Mouse (Mus musculus): ENCODE results near the gene Cmc2. TPM values are rescaled to one million over a fixed set of nuclear protein-coding genes. Genes with fewer than 3 reads are reported as not detected.
A peak's percentile ranks its signal among the peaks of the same experiment; 100 is the strongest.

The Cmc2 gene
- polyA plus RNA-seq, 1 experiment, result 37.1 TPM

- Histone ChIP-seq H3K4me2 (ENCODE audit: low read depth) (no peak overlapping the region), H3K79me2 (ENCODE audit: control insufficient read depth, insufficient read depth) (no peaks in the 10 kb centered on the region), H3K27me3 (ENCODE audit: control insufficient read depth, insufficient read depth, insufficient read length) (no peaks in the 10 kb centered on the region), H3K4me3 (no peak overlapping the region), H3K36me3 (ENCODE audit: control insufficient read depth, insufficient read depth) (no peaks in the 10 kb centered on the region), H3ac (ENCODE audit: control insufficient read depth, insufficient read length) (no peak overlapping the region)
- TF ChIP-seq MAX (IDR thresholded peaks at IDR 0.05; ENCODE audit: low read depth), result no peak
- no peak for TF ChIP-seq MYOG (IDR thresholded peaks at IDR 0.05; ENCODE audit: control insufficient read depth in 1 of 3, insufficient read depth in 1 of 3, insufficient read length in 2 of 3, low read depth in 2 of 3)
- no peak for TF ChIP-seq TCF3 (IDR thresholded peaks at IDR 0.05; ENCODE audit: insufficient read length, low read depth)
- no peak for TF ChIP-seq SRF (IDR thresholded peaks at IDR 0.05; ENCODE audit: control insufficient read depth, insufficient read length, low read depth)
- no peak for TF ChIP-seq POLR2AphosphoS2 (IDR thresholded peaks at IDR 0.05; ENCODE audit: insufficient read length, low read depth)
These were observed 24.1 kb upstream of the Cmc2 start for GRCm38 (mm10) chr8:116945169-116945910.

GRCm38 (mm10) chr8:116944385-116944696 lies 23.1 kb upstream of the Cmc2 start:
- H3K79me2 ChIP-seq (ENCODE audit: control insufficient read depth, insufficient read depth), result no peaks in the 10 kb centered on the region
- TF ChIP-seq E2F4 (IDR thresholded peaks at IDR 0.05; ENCODE audit: insufficient read depth) (no peak), MYOD1 (IDR thresholded peaks at IDR 0.05; ENCODE audit: control insufficient read depth in 1 of 3, insufficient read length in 2 of 3, low read depth in 2 of 3) (no peak), TCF3 (IDR thresholded peaks at IDR 0.05; ENCODE audit: insufficient read length, low read depth) (no peak), POLR2A (IDR thresholded peaks at IDR 0.05; ENCODE audit: insufficient read length, low read depth) (no peak), CEBPB (IDR thresholded peaks at IDR 0.05; ENCODE audit: insufficient read depth, poor library complexity, severe bottlenecking) (no peak), MAX (IDR thresholded peaks at IDR 0.05; ENCODE audit: low read depth) (no peak), TCF12 (IDR thresholded peaks at IDR 0.05; ENCODE audit: insufficient read depth, poor library complexity, severe bottlenecking) (no peak), MYOG (IDR thresholded peaks at IDR 0.05; ENCODE audit: control insufficient read depth in 1 of 3, insufficient read depth in 1 of 3, insufficient read length in 2 of 3, low read depth in 2 of 3) (no peak), REST (IDR thresholded peaks at IDR 0.05; ENCODE audit: insufficient read depth, insufficient read length) (no peak)

GRCm38 (mm10) chr8:116943555-116944384 lies 22.5 kb upstream of the Cmc2 start:
- H3K79me2 ChIP-seq (ENCODE audit: control insufficient read depth, insufficient read depth), result no peaks in the 10 kb centered on the region
- H3K27me3 ChIP-seq (ENCODE audit: control insufficient read depth, insufficient read depth, insufficient read length), result no peaks in the 10 kb centered on the region
- H3K4me2 ChIP-seq (ENCODE audit: low read depth), result peak overlapping the region; percentile 96
- no peaks in the 10 kb centered on the region for H3K36me3 ChIP-seq (ENCODE audit: control insufficient read depth, insufficient read depth)
- peak overlapping the region; percentile 49 for H3K4me3 ChIP-seq
- peak overlapping the region; percentile 73 for H3ac ChIP-seq (ENCODE audit: control insufficient read depth, insufficient read length)
- TF ChIP-seq MYOD1 (IDR thresholded peaks at IDR 0.05; ENCODE audit: control insufficient read depth in 1 of 3, insufficient read length in 2 of 3, low read depth in 2 of 3) (peak in 1 of 3 experiments; percentile 4), MYOG (IDR thresholded peaks at IDR 0.05; ENCODE audit: control insufficient read depth in 1 of 3, insufficient read depth in 1 of 3, insufficient read length in 2 of 3, low read depth in 2 of 3) (peak in 2 of 3 experiments; percentile 8 to 22), E2F4 (IDR thresholded peaks at IDR 0.05; ENCODE audit: insufficient read depth) (no peak)

More at GRCm38 (mm10) chr8:116944385-116944696, 23.1 kb upstream of the Cmc2 start:
- Histone ChIP-seq H3K27me3 (ENCODE audit: control insufficient read depth, insufficient read depth, insufficient read length) (no peaks in the 10 kb centered on the region), H3K36me3 (ENCODE audit: control insufficient read depth, insufficient read depth) (no peaks in the 10 kb centered on the region), H3K4me2 (ENCODE audit: low read depth) (peak overlapping the region; percentile 96), H3ac (ENCODE audit: control insufficient read depth, insufficient read length) (peak overlapping the region; percentile 73), H3K4me3 (peak overlapping the region; percentile 49)

- Histone ChIP-seq H3K4me2 (ENCODE audit: low read depth) (peak within 1 kb of the TSS; percentile 96), H3K27me3 (ENCODE audit: control insufficient read depth, insufficient read depth, insufficient read length) (no peaks in the 10 kb centered on the region), H3K79me2 (ENCODE audit: control insufficient read depth, insufficient read depth) (no peaks in the 10 kb centered on the region), H3K36me3 (ENCODE audit: control insufficient read depth, insufficient read depth) (no peaks in the 10 kb centered on the region), H3K4me3 (peak within 1 kb of the TSS; percentile 49), H3ac (ENCODE audit: control insufficient read depth, insufficient read length) (peak within 1 kb of the TSS; percentile 73)
- TF ChIP-seq MAX (IDR thresholded peaks at IDR 0.05; ENCODE audit: low read depth), result no peak
- TF ChIP-seq MYOD1 (IDR thresholded peaks at IDR 0.05; ENCODE audit: control insufficient read depth in 1 of 3, insufficient read length in 2 of 3, low read depth in 2 of 3), result peak in 2 of 3 experiments; percentile 13 to 58
- TF ChIP-seq POLR2AphosphoS2 (IDR thresholded peaks at IDR 0.05; ENCODE audit: insufficient read length, low read depth), result peak; percentile 71
- TF ChIP-seq POLR2A (IDR thresholded peaks at IDR 0.05; ENCODE audit: insufficient read length, low read depth), result peak; percentile 82
These were observed 21.9 kb upstream of the Cmc2 start, which contains the start of gene Atmin for GRCm38 (mm10) chr8:116943161-116943554. Gene Atmin (plus strand): TSS chr8:116943393.

- H3ac ChIP-seq (ENCODE audit: control insufficient read depth, insufficient read length), result peak overlapping the region; percentile 73
- H3K36me3 ChIP-seq (ENCODE audit: control insufficient read depth, insufficient read depth), result no peaks in the 10 kb centered on the region
- no peaks in the 10 kb centered on the region for H3K79me2 ChIP-seq (ENCODE audit: control insufficient read depth, insufficient read depth)
- H3K27me3 ChIP-seq (ENCODE audit: control insufficient read depth, insufficient read depth, insufficient read length), result no peaks in the 10 kb centered on the region
- H3K4me2 ChIP-seq (ENCODE audit: low read depth), result no peak overlapping the region
- no peak for TF ChIP-seq TCF12 (IDR thresholded peaks at IDR 0.05; ENCODE audit: insufficient read depth, poor library complexity, severe bottlenecking)
- no peak for TF ChIP-seq CEBPB (IDR thresholded peaks at IDR 0.05; ENCODE audit: insufficient read depth, poor library complexity, severe bottlenecking)
- no peak for TF ChIP-seq REST (IDR thresholded peaks at IDR 0.05; ENCODE audit: insufficient read depth, insufficient read length)
- TF ChIP-seq SRF (IDR thresholded peaks at IDR 0.05; ENCODE audit: control insufficient read depth, insufficient read length, low read depth), result no peak
- TF ChIP-seq MYOD1 (IDR thresholded peaks at IDR 0.05; ENCODE audit: control insufficient read depth in 1 of 3, insufficient read length in 2 of 3, low read depth in 2 of 3), result no peak
- TF ChIP-seq E2F4 (IDR thresholded peaks at IDR 0.05; ENCODE audit: insufficient read depth), result no peak
- no peak for TF ChIP-seq TCF3 (IDR thresholded peaks at IDR 0.05; ENCODE audit: insufficient read length, low read depth)
- no peak for TF ChIP-seq POLR2AphosphoS2 (IDR thresholded peaks at IDR 0.05; ENCODE audit: insufficient read length, low read depth)
- TF ChIP-seq MAX (IDR thresholded peaks at IDR 0.05; ENCODE audit: low read depth), result no peak
- no peak for TF ChIP-seq USF1 (IDR thresholded peaks at IDR 0.05; ENCODE audit: low read depth)
- no peak for TF ChIP-seq MYOG (IDR thresholded peaks at IDR 0.05; ENCODE audit: control insufficient read depth in 1 of 3, insufficient read depth in 1 of 3, insufficient read length in 2 of 3, low read depth in 2 of 3)
- no peak for TF ChIP-seq POLR2A (IDR thresholded peaks at IDR 0.05; ENCODE audit: insufficient read length, low read depth)
- no peak overlapping the region for H3K4me3 ChIP-seq
These were observed 21.2 kb upstream of the Cmc2 start for GRCm38 (mm10) chr8:116942284-116943058.
